Mouse (Mus musculus) left cerebral cortex, postnatal 14 days (tissue): Measurements from ENCODE around the gene Gm3424. TPM values are rescaled to one million over a fixed set of nuclear protein-coding genes. Genes with fewer than 3 reads are reported as not detected.
"Not testable (repeated sequence)": the region's sequence is repeated elsewhere in the genome, so short reads cannot be mapped to it uniquely, and the experiment has no call there.

Source experiments
- DNase-seq, 2 experiments: peaks; one replicate each; pipeline ENCODE4 v3.0.0; 2021 to 2022; ENCODE audit warnings: low spot score in 2 of 2, mixed read lengths in 1 of 2
- intact Hi-C: fragments of 180-260 bp; cut with DNase I; formaldehyde crosslinking; loops from one replicate; pipeline ENCODE4 v1.15.1; 2025
- long read RNA-seq, 2 experiments: library from polyadenylated mRNA; stranded (forward); transcript quantifications; one replicate each; pipeline ENCODE4 v2.0.0; 2021
- total RNA-seq, 2 experiments: library from RNA; stranded (reverse); gene quantifications; 2 replicates each; pipeline ENCODE4 v1.2.3; 2021

Gm3424 gene
- total RNA-seq, result not detected
- long read RNA-seq, experiment 1, result 0 reads
- long read RNA-seq, experiment 2, result 0 reads

- intact Hi-C loops, DNase-seq: not testable (repeated sequence)
Measured at GRCm38 (mm10) chr14:5830229-5830628, at the start of gene Gm3424. TSS of gene Gm3424 (minus strand) at chr14:5830329.

GRCm38 (mm10) chr14:5879791-5880190 lies 49.7 kb upstream of the Gm3424 start:
- DNase-seq, intact Hi-C loops: not testable (repeated sequence)

GRCm38 (mm10) chr14:5879136-5879535 lies 49.0 kb upstream of the Gm3424 start:
- intact Hi-C loops, result not testable (repeated sequence)
- peak; percentile 33 to 59 for DNase-seq

- intact Hi-C loops, DNase-seq: not testable (repeated sequence)
Measured at GRCm38 (mm10) chr14:5855911-5856310, 25.8 kb upstream of the Gm3424 start.

- DNase-seq, intact Hi-C loops: not testable (repeated sequence)
Measured at GRCm38 (mm10) chr14:5812699-5813356, 17.3 kb downstream of the Gm3424 start.

- intact Hi-C loops, DNase-seq: not testable (repeated sequence)
Measured at GRCm38 (mm10) chr14:5807882-5808281, 22.2 kb downstream of the Gm3424 start, which contains the start of gene Gm3383. TSS of gene Gm3383 (minus strand) at chr14:5807982.

Other genes starting within 250 kb of the Gm3424 start
- not detected for gene Gm8265, start 197.3 kb downstream of the Gm3424 start, total RNA-seq
- not detected for gene Gm9603, start 142.9 kb downstream of the Gm3424 start, total RNA-seq
- under 1 TPM in 1 of 2 experiments, not detected in 1; 0.37 TPM for gene Gm3373, start 88.8 kb downstream of the Gm3424 start, total RNA-seq
- 1 to 10 TPM; 2.4 to 4.7 TPM for gene Gm3383, start 22.3 kb downstream of the Gm3424 start, total RNA-seq
- gene Gm8237, start 50.1 kb upstream of the Gm3424 start, total RNA-seq, result under 1 TPM; 0.46 to 0.85 TPM
- under 1 TPM; 0.51 to 0.68 TPM for gene Gm3248, start 131.4 kb upstream of the Gm3424 start, total RNA-seq
- not detected for gene Gm3453, start 148.8 kb upstream of the Gm3424 start, total RNA-seq
- gene Gm6337, start 227.9 kb upstream of the Gm3424 start, total RNA-seq, result not detected